Mouse (Mus musculus) activated CD4-positive, CD25-positive, alpha-beta regulatory T cell, adult 4 months (primary cell): ENCODE results near the gene Sp3. TPM values are rescaled to one million over a fixed set of nuclear protein-coding genes. Genes with fewer than 3 reads are reported as not detected.
"Not testable (repeated sequence)": the region's sequence is repeated elsewhere in the genome, so short reads cannot be mapped to it uniquely, and the experiment has no call there.

ENCODE experiments used
- ATAC-seq: one replicate; pipeline ENCODE4 v1.8.0; 2017
- polyA plus RNA-seq, 2 experiments: library from polyadenylated mRNA; unstranded; fragments of 100-300 nt; shearing (Covaris generic); gene quantifications; one replicate each; pipeline ENCODE4 v1.2.1; 2017

Gene Sp3
- polyA plus RNA-seq, 2 experiments from 2014 or later, result 61.4 to 62.9 TPM

GRCm38 (mm10) chr2:72915245-72915930 lies 64.9 kb downstream of the Sp3 start:
- no peak for ATAC-seq

- ATAC-seq, result no peak
Measured at GRCm38 (mm10) chr2:72913458-72913760, 66.8 kb downstream of the Sp3 start.

- ATAC-seq, result no peak
Measured at GRCm38 (mm10) chr2:72912708-72913457, 67.4 kb downstream of the Sp3 start.

GRCm38 (mm10) chr2:72911527-72911926 lies 68.7 kb downstream of the Sp3 start:
- ATAC-seq, result no peak

- ATAC-seq, result no peak
Measured at GRCm38 (mm10) chr2:72909046-72909445, 71.2 kb downstream of the Sp3 start.

GRCm38 (mm10) chr2:72908191-72908910 lies 71.9 kb downstream of the Sp3 start:
- no peak for ATAC-seq

GRCm38 (mm10) chr2:72906745-72907144 lies 73.5 kb downstream of the Sp3 start:
- no peak for ATAC-seq

GRCm38 (mm10) chr2:72902816-72903680 lies 77.2 kb downstream of the Sp3 start:
- not testable (repeated sequence) for ATAC-seq

- ATAC-seq, result no peak
Measured at GRCm38 (mm10) chr2:72898782-72899305, 81.4 kb downstream of the Sp3 start.

GRCm38 (mm10) chr2:72898094-72898781 lies 82.0 kb downstream of the Sp3 start:
- ATAC-seq, result no peak

- ATAC-seq, result no peak
Measured at GRCm38 (mm10) chr2:72889806-72890205, 90.4 kb downstream of the Sp3 start.

Other genes starting within 250 kb of the Sp3 start
- not detected for gene Gm11084, start 6.3 kb upstream of the Sp3 start, polyA plus RNA-seq
- gene Ola1, start 238.5 kb upstream of the Sp3 start, polyA plus RNA-seq, result 100 to 1,000 TPM in 1 of 2 experiments, 10 to 100 TPM in 1; 79.2 to 103 TPM